In the genomic region with DNA sequence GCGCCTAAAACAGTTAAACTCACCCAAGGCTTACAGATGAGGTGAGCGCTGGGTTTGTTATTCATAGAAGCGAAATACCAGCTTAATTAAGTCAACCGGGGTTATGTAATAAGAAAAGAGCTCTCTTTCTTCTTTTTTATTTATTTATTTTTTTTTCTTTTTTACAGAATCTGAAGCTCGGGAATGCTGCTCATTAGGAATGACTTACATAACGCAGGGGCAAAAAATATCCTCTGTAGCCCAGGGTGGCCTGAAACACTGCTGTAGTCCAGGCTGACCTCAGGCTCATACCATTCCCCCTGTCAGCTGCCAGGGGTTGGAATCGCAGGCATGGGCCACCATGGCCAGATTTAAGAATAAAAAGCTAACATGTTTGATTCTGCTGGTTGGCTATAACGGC, we compare ENCODE assay signal across 23 mouse cellular contexts. TPM values are rescaled to one million over a fixed set of nuclear protein-coding genes. Genes with fewer than 3 reads are reported as not detected.
DNase-seq lines count a peak whose midpoint lies in the region; TF ChIP-seq lines count a peak whose summit lies in the region.
"Had no signal": no experiment of that assay in that cellular context is flagged by ENCODE, and none has a peak within 500 bp of the region (broad histone marks: within the 10 kb centered on the region; RNA-seq: fewer than 3 reads in every experiment).

No protein-coding gene starts in this region.

- no peak for TF ChIP-seq CTCF in left cerebral cortex, adult 2 months (IDR thresholded peaks at IDR 0.05)

- no peak overlapping the region for H3K4me3 ChIP-seq in left cerebral cortex, adult 2 months
- H3K4me3 ChIP-seq in brown adipose tissue, adult 24 weeks (ENCODE audit: insufficient read depth, low read depth, low read length): no peak overlapping the region
- H3K4me3 ChIP-seq: forebrain, embryonic 10.5 days; forebrain, embryonic 13.5 days; heart, embryonic 12.5 days; heart, embryonic 15.5 days; hindbrain, embryonic 10.5 days; hindbrain, embryonic 13.5 days had no signal

- H3K4me1 ChIP-seq in brown adipose tissue, adult 24 weeks (ENCODE audit: control insufficient read depth, insufficient read depth, insufficient read length, low read length): peaks cover 9% of the 10 kb centered on the region
- H3K4me1 ChIP-seq: heart, embryonic 15.5 days had no signal

- intact Hi-C loops in left cerebral cortex, adult 2 months (cut with DNase I): loop anchor here (10.0 kb wide), 1 partner anchor 199 kb away; no protein-coding TSS in a partner anchor

- DNase-seq in left cerebral cortex, adult 2 months (ENCODE audit: extremely low spot score in 1 of 2, low spot score in 2 of 2): no peak
- DNase-seq in left cerebral cortex, adult 9 months (ENCODE audit: low spot score in 2 of 2): no peak
- peak; percentile 89 for DNase-seq in Muller cell, postnatal 12 days (ENCODE audit: inconsistent ontology term)
- no peak for DNase-seq in B cell, adult 2 months
- no peak for DNase-seq in lung, postnatal 4 days
- DNase-seq: adrenal gland, adult 2 months; adrenal gland, postnatal 14 days; cerebellum, adult 11-12 months; cerebellum, adult 8-10 months; cerebellum, postnatal 10 days; cerebellum, postnatal 36 days; gastrocnemius, postnatal 10 days; gastrocnemius, postnatal 36 days; heart, postnatal 10 days; heart, postnatal 36 days had no signal

- H3K27ac ChIP-seq in left cerebral cortex, adult 2 months: peak overlapping the region; percentile 96
- H3K27ac ChIP-seq in brown adipose tissue, adult 24 weeks (replicated peaks; ENCODE audit: low read depth, low read length): peak overlapping the region; percentile 80
- H3K27ac ChIP-seq: forebrain, embryonic 10.5 days; forebrain, embryonic 13.5 days; heart, embryonic 15.5 days; hindbrain, embryonic 10.5 days; hindbrain, embryonic 13.5 days had no signal

RNA-seq across cellular contexts. Expression of a gene that starts 5.6 kb away (rescaled TPM):
- 10 to 100 TPM; 21.4 to 23.4 TPM for total RNA-seq in left cerebral cortex, adult 2 months (2021)
- 1.3 and 2.8 TPM in 2 replicates for polyA plus RNA-seq in brown adipose tissue, adult 24 weeks (2012; ENCODE audit: insufficient read depth, insufficient read length, missing spikeins)
- polyA plus RNA-seq: embryonic facial prominence, embryonic 11.5 days had no signal
